Mouse (Mus musculus): ENCODE measurements around the gene Surf2.

DNA sequence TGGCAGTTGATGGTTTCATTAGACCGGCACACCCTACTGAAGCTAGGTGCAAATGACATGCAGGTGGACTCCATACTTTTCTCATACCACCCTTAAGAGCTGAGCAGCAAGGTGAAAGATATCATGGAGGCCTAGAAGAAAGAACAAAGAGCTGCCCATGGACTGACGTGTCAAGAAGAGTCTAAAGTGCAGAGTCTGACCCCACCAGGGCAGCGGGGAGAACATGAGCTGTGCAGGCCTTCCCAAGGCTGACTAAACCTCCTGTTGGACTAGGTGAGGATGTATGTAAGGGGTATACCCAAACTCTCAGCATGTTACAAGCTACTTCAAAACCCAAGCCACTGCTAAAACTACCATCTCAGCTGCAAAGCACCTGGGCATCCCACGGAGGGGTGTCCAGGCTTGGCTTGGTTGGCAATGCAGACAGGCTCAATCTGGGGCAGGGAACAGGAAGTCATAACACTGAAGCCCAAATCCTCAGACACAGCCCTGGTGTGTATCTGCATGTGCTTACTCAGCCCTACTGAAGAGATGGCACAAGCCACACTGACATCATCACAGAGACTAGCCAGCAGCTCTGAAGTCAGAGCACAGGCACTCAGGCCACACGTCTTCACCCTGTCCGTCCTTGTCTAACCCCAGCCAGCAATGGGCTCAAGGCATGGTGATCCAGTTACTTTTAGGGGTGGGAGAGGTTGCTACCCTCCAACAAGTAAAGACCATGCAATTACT is 11.7 kb downstream of the Surf2 start:
- TF ChIP-seq CTCF (IDR thresholded peaks at IDR 0.05; ENCODE audit: low read depth, low read length) (no peak), POLR2A (IDR thresholded peaks at IDR 0.05; ENCODE audit: extremely low read depth, insufficient read depth, low read length) (no peak)
